Mouse (Mus musculus) layer of hippocampus, adult 9-10 months (tissue): ENCODE data around the gene Rhoh.

Experiments
- DNase-seq: peaks from one replicate; pipeline ENCODE4 v3.0.0; 2022; ENCODE audit warnings: low spot score

Rhoh gene

GRCm38 (mm10) chr5:65895764-65896163 lies 34.8 kb downstream of the Rhoh start:
- no peak for DNase-seq

- no peak for DNase-seq
Observed at GRCm38 (mm10) chr5:65897731-65898130, 36.7 kb downstream of the Rhoh start.

- DNase-seq, result no peak
Observed at GRCm38 (mm10) chr5:65898683-65899082, 37.7 kb downstream of the Rhoh start.

DNA sequence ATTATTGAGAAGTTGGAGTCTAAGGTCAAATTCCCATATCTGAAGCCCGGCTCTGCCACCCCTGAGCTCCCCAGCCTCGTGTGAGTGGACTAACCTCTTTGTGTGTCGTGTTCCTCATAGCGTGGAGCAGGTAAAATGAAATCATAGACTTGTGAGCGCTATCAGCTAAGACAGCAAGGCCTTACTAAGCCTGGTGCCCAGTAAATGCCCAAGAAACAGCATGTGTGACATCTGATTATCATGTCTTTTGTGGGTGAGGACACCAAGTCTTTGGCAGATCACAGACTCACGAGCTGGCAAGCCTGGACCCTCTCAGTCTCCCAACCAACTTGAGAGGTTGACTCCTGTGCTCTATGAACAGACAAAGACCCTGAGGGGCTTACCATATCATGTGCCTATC lies 39.1 kb downstream of the Rhoh start:
- DNase-seq, result no peak

DNA sequence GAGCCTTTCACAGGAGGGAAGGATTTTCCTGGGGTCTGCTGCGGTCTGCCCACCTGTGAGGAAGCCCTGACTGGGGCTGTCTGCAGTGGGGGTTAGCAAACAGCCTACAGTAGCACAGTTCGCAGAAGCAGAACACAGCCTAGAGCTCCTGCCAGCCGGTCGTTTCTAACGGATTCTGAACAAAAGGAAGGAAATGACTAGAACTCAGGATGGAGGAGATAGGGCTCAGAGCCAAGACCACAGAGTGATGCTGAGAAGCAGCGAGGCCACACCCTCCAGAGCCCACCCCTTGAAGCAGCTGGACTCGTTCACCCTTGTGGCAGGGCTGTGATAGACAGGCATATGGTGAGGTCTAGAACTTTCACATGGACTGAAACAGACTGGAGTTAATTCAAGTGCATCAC lies 39.9 kb downstream of the Rhoh start:
- no peak for DNase-seq

DNA sequence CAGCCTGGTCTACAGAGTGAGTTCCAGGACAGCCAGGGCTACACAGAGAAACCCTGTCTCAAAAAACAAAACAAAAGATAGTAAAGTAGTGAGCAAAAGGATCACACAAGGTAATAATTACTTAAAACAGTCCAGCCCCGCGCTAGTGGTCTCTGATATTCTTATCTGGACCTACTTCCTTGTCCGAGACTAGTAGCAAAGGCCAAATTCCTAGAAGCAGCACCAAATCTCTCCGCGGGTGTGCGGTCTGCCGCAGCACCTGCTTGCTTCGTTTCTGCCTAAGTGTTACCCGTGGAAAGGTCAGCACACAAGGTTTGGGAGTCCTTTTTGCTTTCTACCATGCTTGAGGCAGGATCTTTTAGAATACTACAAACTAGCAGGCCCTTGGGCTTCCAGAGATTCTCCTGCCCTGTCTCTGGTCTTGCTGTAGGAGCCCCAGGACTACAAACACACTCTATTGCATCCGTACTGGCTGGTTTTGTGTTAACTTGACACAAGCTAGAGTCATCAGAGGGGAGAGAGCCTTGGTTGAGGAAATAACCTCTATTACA lies 40.9 kb downstream of the Rhoh start:
- DNase-seq, result no peak

GRCm38 (mm10) chr5:65902811-65903210 lies 41.8 kb downstream of the Rhoh start:
- no peak for DNase-seq

GRCm38 (mm10) chr5:65904476-65904875 lies 43.5 kb downstream of the Rhoh start:
- DNase-seq, result no peak

DNA sequence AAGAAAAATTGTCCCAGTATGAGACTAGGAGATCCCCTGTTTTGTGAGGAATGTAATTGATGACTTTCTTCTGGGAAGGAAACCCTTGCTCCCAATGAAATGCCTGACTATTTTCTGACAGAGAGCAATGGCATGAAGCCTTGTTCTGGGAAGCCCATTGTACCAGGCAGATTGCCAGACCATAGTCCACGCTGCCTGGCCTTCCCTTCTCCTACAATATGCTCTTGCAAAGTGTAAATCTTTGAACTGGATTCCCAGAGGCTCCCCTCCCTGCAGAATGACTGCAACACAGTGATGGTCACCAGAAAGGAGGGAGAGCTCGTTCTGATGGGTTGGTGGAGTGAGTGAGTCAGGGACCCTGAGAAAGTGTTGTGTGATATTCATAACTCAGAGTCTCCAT lies 47.7 kb downstream of the Rhoh start:
- no peak for DNase-seq

- DNase-seq, result no peak
Observed at GRCm38 (mm10) chr5:65909321-65909720, 48.3 kb downstream of the Rhoh start.

- DNase-seq, result no peak
Observed at GRCm38 (mm10) chr5:65910398-65910797, 49.4 kb downstream of the Rhoh start.

DNA sequence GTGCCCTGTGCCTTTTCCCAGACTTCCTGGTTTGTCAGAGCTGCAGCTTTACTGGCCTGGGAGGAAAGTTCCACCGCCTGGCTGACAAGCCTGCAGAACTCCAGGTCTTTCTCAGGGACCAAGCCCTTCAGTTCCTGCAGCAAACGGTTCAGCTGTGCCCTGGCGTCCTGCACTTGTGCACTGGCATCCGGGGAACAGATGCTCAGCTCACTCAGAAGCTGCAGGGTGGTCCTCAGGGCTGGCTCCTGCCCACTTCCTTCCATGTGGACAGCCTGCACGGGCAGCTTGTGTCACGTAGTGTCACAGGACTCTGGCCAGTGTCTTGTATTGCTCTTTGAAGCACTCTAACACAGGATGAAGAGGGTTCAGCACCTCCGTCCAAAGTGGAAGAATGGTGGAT lies 50.7 kb downstream of the Rhoh start:
- DNase-seq, result no peak

- DNase-seq, result no peak
Observed at GRCm38 (mm10) chr5:65912201-65912600, 51.2 kb downstream of the Rhoh start.

DNA sequence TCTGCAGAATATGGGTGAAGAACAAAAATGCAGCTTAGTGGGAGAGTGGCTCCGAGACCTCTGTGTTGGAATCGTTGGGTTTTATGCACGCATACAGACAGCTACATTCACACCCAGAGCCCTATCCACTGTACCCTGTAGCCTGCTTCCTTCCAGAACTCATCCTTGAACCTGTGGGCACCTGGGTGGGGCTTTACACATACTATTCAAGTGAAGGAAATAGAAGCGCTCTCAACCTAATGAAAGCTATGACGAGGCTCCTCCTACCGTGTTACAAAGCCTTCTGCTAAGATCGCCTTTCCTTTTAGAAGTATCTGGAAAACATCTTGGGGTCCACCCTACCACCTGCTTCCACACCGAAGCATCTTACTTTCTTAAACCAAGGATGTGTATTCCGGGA lies 52.1 kb downstream of the Rhoh start:
- no peak for DNase-seq

DNA sequence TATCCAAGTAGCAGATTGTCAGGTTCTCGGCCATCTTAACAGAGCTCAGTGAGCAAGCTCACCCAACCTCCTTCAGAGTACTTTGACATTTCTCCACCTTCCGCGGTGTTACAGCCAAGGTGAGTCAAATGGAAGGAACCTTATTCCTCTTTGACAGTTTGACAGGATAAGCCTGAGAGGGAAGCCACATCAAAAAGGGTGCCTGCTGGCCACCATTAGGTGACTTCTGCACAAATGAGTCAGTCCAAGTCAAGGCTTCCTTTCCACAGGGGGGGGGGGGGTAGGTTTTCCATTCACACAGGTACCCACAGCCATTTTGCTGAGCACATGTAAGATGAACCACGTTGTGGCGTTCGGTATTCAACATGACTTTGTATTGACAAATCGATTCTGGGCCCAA lies 53.3 kb downstream of the Rhoh start:
- DNase-seq, result no peak

GRCm38 (mm10) chr5:65916930-65917329 lies 55.9 kb downstream of the Rhoh start:
- DNase-seq, result no peak

DNA sequence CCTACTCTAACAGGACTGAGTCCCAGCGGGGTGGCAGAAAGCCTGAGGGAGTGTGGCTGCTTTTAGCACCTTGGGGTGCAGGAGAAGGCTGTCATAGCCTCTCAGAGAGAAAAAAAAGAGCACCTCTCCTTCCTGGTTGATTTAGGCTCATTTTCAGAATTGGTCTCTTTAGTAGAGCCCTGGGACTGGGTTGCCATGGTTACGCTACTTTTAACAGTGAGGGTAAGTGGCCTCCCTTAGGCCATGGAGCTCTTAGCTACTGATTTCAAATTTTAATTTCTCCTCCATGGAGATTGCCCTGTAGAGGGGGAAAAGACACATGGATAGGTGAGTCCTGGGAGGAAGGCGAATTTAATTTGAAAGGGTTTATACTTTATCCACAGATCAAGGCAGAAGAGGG lies 57.6 kb downstream of the Rhoh start:
- DNase-seq, result no peak

- no peak for DNase-seq
Observed at GRCm38 (mm10) chr5:65919326-65919725, 58.3 kb downstream of the Rhoh start.

- DNase-seq, result no peak
Observed at GRCm38 (mm10) chr5:65919904-65920303, 58.9 kb downstream of the Rhoh start.

GRCm38 (mm10) chr5:65920701-65921426 lies 59.9 kb downstream of the Rhoh start:
- no peak for DNase-seq

- DNase-seq, result no peak
Observed at GRCm38 (mm10) chr5:65921477-65922138, 60.6 kb downstream of the Rhoh start.

DNA sequence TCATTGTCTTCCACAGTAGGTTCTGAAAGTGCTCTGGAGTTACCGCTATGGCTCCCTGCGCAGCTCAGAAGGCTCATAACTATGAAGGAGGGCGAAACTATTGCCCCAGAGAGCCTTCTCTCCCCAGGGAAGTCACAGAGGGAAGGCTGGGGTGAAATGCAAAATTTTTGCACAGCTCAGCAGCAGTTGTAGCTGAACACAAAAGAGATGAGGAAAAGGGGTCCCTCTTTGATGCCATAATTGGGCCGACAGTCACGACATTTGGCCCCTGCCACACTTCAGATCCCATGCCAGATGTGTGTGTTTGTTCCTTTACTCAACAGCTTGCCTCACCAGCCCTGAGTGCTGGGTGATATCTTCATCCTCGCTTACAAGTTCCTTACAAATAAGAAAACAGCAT lies 65.7 kb downstream of the Rhoh start:
- no peak for DNase-seq

DNA sequence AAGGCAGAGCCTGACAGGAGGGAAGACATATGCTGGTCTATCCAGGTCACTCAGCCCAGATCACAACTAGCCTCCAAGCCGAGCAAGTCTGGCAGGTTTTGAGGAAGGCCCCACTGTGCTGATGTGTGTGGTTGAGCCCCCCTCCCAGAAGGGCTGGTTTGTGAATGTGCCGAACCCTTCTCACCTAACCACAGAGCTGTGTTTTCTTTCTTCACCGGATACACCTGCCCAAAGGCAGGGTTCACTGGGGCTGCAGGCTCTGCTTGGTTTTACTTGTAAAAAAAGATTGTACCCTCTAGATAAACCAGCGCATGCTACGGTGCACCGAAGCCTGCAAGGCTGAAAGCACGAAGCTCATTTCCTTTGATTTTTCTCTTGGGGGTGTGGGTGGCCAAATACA lies 68.1 kb downstream of the Rhoh start:
- no peak for DNase-seq

DNA sequence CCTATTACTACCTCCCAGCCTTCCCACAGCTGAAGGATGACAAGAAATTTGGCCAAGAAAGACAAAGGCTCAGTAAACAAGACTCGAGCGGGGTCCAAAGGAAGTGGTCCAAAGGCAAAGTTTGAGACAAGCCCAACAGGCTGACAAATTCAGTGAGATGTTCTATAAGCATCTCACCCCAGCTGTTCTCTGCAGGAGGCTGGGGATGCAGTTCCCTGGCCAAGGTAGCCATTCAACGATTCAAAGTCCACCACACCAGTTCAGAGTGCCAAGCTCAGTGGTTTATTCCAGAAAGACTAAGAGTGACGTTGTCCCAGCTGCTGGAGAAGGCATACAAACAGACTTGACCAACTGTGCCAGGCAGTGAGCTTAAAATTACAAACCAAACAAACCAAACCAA lies 69.2 kb downstream of the Rhoh start:
- DNase-seq, result no peak
